Mouse (Mus musculus): Measurements from ENCODE around the gene Mmp12.
"Not testable (repeated sequence)": the region's sequence is repeated elsewhere in the genome, so short reads cannot be mapped to it uniquely, and the experiment has no call there.

Mmp12 gene

DNA sequence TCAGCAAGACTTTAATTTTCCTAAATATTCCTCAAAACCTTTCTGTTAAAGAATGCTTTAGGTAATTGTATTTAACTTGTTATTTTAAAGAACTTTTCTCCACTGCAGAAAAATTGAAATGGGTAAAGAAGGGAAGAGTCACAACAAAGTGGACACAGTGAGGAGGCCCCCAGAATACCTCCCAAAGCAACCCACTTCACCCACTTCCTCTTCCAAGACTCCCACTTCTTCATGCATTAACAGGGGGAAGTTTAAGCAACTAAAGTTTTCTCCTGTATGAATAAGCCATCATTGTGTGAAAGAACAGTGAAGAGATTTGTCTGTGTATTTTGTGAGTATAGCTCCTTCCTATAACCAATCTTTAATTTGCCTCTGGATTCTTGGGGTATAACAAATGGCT lies at the start of gene Mmp12:
Gene Mmp12, plus strand, starts transcription at position 275 of the 400 bp plus-strand sequence.
- in situ Hi-C loops (cut with MboI, MseI) = no loop called here

DNA sequence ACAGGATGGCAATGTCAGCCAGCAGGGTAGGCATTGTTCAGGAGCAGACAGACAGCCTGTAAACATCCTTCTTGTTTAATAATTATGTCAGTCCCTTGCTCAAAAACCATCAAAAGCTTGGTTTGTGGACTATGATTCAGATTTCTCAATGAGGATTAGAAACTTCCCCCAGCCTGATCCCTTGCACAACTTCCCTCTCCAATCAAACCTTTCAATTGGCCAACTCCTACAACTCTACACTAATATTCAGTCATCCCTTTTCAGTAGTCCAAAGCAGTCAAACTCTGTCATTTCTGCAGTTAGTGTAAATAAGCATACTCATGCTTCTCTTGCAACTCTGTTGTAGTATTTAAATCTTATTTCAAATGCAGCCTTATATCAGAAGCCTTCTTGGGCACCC lies 12.3 kb upstream of the Mmp12 start:
- in situ Hi-C loops (cut with MboI, MseI) = no loop called here

GRCm38 (mm10) chr9:7335766-7336680 lies 8.2 kb upstream of the Mmp12 start:
- in situ Hi-C loops (cut with MboI, MseI) = no loop called here

DNA sequence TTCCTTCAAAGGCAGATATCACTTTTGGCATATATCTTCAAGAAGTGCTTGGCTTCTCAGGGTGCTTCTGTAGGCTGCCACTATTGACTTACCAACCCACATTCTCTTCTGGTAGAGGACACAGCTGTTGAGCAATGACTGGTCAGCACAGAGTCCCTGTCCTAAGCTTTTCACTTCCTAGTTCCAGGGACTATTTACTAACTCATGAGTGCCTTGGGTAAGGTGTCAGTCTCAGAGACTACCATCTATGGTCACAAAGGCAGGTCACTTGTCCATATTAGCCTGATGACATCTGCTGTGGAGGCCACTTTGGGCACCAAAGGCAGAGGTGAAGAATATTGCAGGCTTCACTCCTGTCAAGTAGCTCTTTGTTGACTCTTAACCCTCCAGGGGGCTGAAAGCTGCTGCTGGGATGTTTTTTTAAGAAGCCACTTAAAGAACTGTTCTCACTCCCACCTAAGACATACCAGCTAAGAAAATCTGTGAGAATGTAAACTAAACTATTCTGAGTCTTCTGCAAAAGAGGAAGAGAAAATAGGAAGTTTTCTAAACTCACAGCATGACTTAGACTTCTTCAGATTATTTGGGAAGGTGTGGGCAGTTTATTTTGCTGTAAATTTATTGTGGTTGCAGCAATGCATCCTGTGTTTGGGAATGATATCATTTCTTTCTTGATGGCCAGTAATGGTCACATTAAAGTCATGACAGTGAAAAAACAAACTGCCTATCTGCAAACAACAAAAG lies 7.3 kb upstream of the Mmp12 start:
- in situ Hi-C loops (cut with MboI, MseI) = no loop called here

DNA sequence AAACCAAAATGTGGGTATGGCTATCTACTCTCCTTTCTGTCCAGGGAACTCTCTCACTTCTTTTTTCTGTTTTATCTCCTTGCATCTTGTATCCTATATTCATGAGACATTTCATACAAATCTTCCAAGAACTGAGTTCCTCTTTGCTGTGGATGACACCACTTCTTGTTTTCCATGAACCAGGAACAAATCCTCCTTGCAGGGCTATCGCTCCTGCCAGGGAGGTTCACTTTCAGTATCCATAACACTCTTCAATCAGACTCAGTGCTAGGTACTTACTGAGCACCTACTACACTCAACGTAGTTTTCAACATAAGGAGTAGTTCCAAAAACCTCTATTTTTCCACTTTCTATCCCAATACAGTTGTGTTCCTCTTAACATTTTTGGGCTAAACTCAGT lies 1.3 kb downstream of the Mmp12 start:
- in situ Hi-C loops (cut with MboI, MseI) = no loop called here

DNA sequence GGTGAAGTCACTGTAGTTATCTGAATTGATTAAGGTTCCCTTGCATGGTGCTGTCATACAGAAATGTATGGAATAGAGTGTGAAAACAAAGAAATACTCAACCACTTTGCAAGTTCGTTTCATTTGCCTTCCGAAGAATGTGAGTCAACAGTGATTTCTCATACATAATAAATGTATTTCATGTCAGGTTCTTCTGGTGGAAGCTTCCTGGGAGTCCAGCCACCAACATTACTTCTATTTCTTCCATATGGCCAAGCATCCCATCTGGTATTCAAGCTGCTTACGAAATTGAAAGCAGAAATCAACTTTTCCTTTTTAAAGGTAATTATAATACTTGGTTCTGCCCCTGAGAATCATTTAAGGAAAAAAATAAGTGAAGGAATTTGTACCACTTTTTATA lies 10.4 kb downstream of the Mmp12 start:
- in situ Hi-C loops (cut with MboI, MseI) = no loop called here

DNA sequence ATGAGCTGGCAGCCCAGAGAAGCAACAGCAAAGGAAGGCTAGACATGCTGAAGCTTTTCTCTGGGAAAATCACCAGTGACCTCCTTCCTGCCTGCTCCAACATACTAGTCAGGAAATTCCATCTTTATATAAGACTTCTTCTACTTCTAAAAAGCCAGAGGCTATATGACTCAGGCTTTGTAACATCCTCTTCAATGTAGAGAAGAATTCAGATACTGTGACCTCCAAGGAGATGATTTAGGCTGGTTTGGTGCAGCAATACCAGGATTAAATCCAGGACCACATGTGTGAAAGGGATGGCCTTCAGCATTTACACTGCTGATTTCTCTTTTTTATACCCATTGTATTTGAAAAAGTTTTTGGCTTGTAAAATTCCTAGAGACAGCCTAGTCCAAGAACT lies 43.8 kb downstream of the Mmp12 start, which contains the start of gene Mmp1b:
Gene Mmp1b, minus strand, starts transcription at position 101 of the 400 bp plus-strand sequence.
- in situ Hi-C loops (cut with MboI, MseI) = no loop called here

DNA sequence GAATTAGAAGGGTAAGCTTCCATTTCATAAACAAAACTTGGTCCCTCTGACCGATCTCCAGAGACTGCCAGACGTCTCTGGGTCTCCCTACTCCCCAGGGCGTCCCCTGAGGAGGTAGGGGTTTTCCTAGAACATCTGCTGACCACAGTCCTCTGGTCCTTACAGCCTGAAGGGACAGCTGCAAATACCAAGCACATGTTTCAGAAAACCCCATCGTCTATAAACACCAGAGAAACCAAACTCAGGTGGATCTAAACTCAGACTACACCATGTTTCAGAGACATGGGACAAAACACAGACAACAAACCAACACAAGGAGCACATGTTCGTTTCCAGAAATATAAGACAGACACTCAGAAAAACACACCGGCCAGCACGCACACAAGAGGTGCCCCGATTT lies 52.4 kb downstream of the Mmp12 start:
- in situ Hi-C loops (cut with MboI, MseI) = not testable (repeated sequence)

All from T-helper 1 cell (primary cell).